Mouse (Mus musculus) forebrain, postnatal 0 days (tissue): ENCODE data around the gene Tfip11. TPM values are rescaled to one million over a fixed set of nuclear protein-coding genes. Genes with fewer than 3 reads are reported as not detected.
"Not testable (repeated sequence)": the region's sequence is repeated elsewhere in the genome, so short reads cannot be mapped to it uniquely, and the experiment has no call there.

Source experiments
- ATAC-seq: fragments of 200-750 bp; cut with Nextera tagmentation; 2 replicates; pipeline ENCODE4 v1.8.0; 2017; ENCODE audit warnings: mild to moderate bottlenecking, moderate library complexity
- DNase-seq: peaks from one replicate; pipeline ENCODE4 v3.0.0-alpha.2; 2015
- H3K27ac ChIP-seq: fragments of 300-500 bp; sonication (generic); 2 replicates; pipeline ENCODE4 v1.5.1; 2014; ENCODE audit warnings: low read depth, mild to moderate bottlenecking, antibody characterized with exemption, low read length, moderate library complexity, mixed read lengths
- H3K27me3 ChIP-seq: fragments of 300-500 bp; sonication (generic); 2 replicates; pipeline ENCODE4 v1.6.1; 2014; ENCODE audit warnings: mild to moderate bottlenecking, low read length, mixed read lengths; ENCODE audit not compliant: insufficient read depth
- H3K36me3 ChIP-seq: fragments of 300-500 bp; sonication (generic); 2 replicates; pipeline ENCODE4 v1.6.1; 2014; ENCODE audit warnings: mild to moderate bottlenecking, moderate library complexity; ENCODE audit not compliant: insufficient read depth
- H3K4me1 ChIP-seq: fragments of 300-500 bp; sonication (generic); 2 replicates; pipeline ENCODE4 v1.6.1; 2014; ENCODE audit warnings: antibody characterized with exemption; ENCODE audit not compliant: insufficient read depth
- H3K4me2 ChIP-seq: fragments of 300-500 bp; sonication (generic); 2 replicates; pipeline ENCODE4 v1.6.1; 2014; ENCODE audit warnings: low read depth, mild to moderate bottlenecking, moderate library complexity
- H3K4me3 ChIP-seq: fragments of 300-500 bp; sonication (generic); 2 replicates; pipeline ENCODE4 v1.5.1; 2014; ENCODE audit warnings: low read depth, low read length, mixed read lengths
- H3K9ac ChIP-seq: fragments of 300-500 bp; sonication (generic); 2 replicates; pipeline ENCODE4 v1.6.1; 2014; ENCODE audit warnings: mild to moderate bottlenecking
- H3K9me3 ChIP-seq: fragments of 300-500 bp; sonication (generic); 2 replicates; pipeline ENCODE4 v1.6.1; 2016; ENCODE audit warnings: low read length
- CTCF ChIP-seq: sonication (generic); IDR thresholded peaks from 2 replicates; pipeline ENCODE4 v1.5.1; 2016; ENCODE audit warnings: antibody characterized with exemption, control low read depth, low read depth
- WGBS: fragments of 180-500 bp; shearing (Covaris S2); extraction: QIAGEN DNeasy Blood & Tissue Kit; methylation state at CpG from one replicate; pipeline ENCODE4 v1.1.7; 2014; 5-methylcytosine and 5-hydroxymethylcytosine counted together
- polyA plus RNA-seq: library from polyadenylated mRNA; unstranded; fragments of >200 nt; fragmentation: Nextera tagmentation; extraction: Ambion mirVana; gene quantifications from 2 replicates; pipeline ENCODE4 v1.2.1, GENCODE M21; 2015
- total RNA-seq: library from RNA; depleted of rRNA; stranded (reverse); fragments of >200 nt; gene quantifications from 2 replicates; pipeline ENCODE4 v1.2.3, GENCODE M21; 2014

Gene Tfip11
- total and polyA plus RNA-seq, 2 experiments from 2014 or later: 20.8 to 26.9 TPM

DNA sequence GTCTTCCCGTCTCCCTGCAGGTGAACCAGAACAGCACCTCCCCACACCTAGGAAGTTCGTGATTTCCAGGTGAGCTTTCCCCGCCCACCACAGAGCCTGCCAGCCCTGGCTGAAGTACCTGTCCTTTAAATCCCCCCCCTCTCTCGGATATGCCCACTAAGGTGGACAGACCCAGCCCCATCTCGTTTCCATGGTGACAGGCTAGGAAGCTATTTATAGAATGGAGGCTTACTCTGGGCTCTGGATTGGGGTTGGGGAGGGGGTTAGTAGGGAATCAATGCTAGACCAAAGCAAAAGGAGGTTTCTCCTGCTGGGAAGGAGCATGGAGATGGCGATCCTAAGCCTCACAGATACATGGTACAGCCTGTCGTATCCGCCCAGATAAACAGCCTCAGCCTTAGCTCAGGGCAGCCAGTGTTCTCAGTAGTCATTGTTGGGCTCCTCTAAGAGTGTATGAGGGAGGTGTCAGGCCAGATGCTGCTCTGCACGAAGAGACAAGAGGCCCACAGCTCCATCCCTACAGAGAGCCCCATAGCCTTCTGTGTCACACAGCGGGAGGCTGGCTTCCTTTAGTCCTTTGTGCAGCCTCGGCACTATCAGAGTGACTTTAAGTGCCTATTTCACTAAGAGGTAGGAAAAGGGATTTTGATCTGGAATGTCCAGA lies 12.8 kb upstream of the Tfip11 start:
- 51% methylated on average over 11 of the region's 11 CpGs for WGBS
- no peak for TF ChIP-seq CTCF
- peak overlapping the region; percentile 45; the same call in 1 of the 2 replicates for H3K27ac ChIP-seq
- H3K4me1 ChIP-seq: no peaks in the 10 kb centered on the region
- no peak overlapping the region for H3K9ac ChIP-seq
- H3K4me2 ChIP-seq: no peak overlapping the region
- ATAC-seq (peak; percentile 72), DNase-seq (peak; percentile 35)
- H3K4me3 ChIP-seq: no peak overlapping the region
- no peaks in the 10 kb centered on the region for H3K9me3 ChIP-seq
- no peaks in the 10 kb centered on the region for H3K27me3 ChIP-seq
- peaks cover 39% of the 10 kb centered on the region for H3K36me3 ChIP-seq

DNA sequence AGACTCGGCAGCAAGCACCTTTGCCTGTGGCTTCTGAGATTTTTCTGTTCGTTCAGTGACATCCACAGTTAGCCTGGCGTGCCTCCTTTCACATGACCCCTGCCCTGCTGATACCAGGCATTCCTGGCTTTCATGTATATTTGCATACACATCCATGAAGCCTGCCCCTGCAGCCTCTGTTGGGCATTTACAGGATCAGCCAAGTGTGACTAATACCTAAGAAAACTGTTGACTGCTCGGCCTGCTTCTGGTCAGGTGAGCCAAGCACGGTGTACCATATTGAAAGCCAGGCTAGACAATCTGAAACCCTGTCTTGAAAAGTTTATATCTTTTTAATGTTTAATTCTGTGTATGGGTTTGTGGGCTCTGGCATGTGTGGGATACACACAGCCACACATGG lies 9.7 kb upstream of the Tfip11 start:
- Histone ChIP-seq H3K9me3 (no peaks in the 10 kb centered on the region), H3K9ac (no peak overlapping the region), H3K4me2 (no peak overlapping the region), H3K4me1 (no peaks in the 10 kb centered on the region), H3K27ac (no peak overlapping the region), H3K27me3 (no peaks in the 10 kb centered on the region), H3K36me3 (peaks cover 15% of the 10 kb centered on the region; the same call in 1 of the 2 replicates), H3K4me3 (no peak overlapping the region)
- whole genome bisulfite sequencing: 69% methylated on average over 5 of the region's 5 CpGs
- ATAC-seq (no peak), DNase-seq (no peak)
- TF ChIP-seq CTCF: no peak

DNA sequence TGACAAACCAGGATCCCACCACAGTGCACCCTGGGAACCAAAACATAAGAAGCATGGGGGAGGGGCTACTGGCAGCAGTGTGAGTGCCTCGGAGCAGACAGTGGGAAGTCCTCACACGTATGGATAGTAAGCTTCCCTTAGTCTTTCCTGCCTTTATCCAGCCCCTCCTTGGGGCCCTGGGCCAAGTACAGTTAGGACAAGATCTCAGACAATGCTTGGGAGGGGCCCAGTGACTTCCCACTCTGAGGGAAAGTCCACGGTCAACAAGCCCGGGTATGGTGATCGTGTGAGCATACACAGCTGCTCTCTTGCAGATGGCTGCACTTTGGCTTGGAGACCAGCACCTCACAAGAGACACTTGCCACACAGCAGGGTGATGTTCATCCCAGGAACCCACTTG lies 8.8 kb upstream of the Tfip11 start:
- ATAC-seq (no peak), DNase-seq (no peak)
- no peaks in the 10 kb centered on the region for H3K27me3 ChIP-seq
- TF ChIP-seq CTCF: no peak
- no peaks in the 10 kb centered on the region for H3K4me1 ChIP-seq
- no peaks in the 10 kb centered on the region for H3K9me3 ChIP-seq
- 68% methylated on average over 5 of the region's 5 CpGs for WGBS
- no peak overlapping the region for H3K4me3 ChIP-seq
- no peak overlapping the region for H3K27ac ChIP-seq
- no peak overlapping the region for H3K9ac ChIP-seq
- H3K4me2 ChIP-seq: no peak overlapping the region
- peaks cover 12% of the 10 kb centered on the region; the same call in 1 of the 2 replicates for H3K36me3 ChIP-seq

DNA sequence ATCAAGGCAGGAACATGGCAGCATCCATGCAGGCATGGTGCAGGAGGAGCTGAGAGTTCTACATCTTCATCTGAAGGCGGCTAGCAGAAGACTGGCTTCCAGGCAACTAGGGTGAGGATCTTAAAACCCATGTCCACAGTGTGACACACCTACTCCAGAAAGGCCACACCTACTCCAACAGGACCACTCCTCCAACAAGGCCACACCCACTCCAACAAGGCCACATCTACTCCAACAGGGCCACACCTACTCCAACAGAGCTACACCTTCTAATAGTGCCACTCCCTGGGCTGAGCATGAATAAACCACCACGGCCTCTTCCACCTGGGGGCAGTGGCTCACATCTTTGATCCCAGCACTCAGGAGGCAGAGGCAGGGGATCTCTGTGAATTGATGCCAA lies 6.8 kb upstream of the Tfip11 start:
- WGBS: 66% methylated on average over 2 of the region's 2 CpGs

DNA sequence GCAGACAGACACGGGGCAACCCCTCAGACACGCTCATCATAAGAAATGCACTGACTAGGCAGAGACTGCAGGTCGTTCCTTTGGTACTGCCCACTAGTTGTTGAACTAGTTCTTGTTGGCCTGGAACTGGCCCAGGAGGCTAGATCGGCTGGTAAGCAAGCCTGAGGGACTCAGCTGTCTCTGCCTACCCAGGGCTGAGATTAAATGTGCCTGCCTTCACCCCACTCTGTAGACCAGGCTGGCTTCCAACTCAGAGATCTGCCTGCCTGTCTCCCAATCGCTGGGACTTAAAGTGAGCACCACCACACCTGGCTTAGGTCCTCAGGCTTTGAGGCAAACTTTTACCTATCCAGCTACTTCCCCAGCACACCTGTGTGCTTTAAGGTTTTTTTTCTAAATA lies 5.8 kb upstream of the Tfip11 start:
- no peaks in the 10 kb centered on the region for H3K4me1 ChIP-seq
- H3K4me3 ChIP-seq: no peak overlapping the region
- H3K9me3 ChIP-seq: no peaks in the 10 kb centered on the region
- ATAC-seq: no peak
- no peak for DNase-seq
- no peak for TF ChIP-seq CTCF
- no peak overlapping the region for H3K4me2 ChIP-seq
- H3K36me3 ChIP-seq: peaks cover 2% of the 10 kb centered on the region; the same call in 1 of the 2 replicates
- no peak overlapping the region for H3K27ac ChIP-seq
- no peaks in the 10 kb centered on the region for H3K27me3 ChIP-seq
- no peak overlapping the region for H3K9ac ChIP-seq
- WGBS: 71% methylated on average over 5 of the region's 5 CpGs

More for the DNA sequence above, 6.8 kb upstream of the Tfip11 start:
- not testable (repeated sequence) for H3K9me3 ChIP-seq, H3K9ac ChIP-seq, DNase-seq, H3K4me2 ChIP-seq, ATAC-seq, H3K27me3 ChIP-seq, H3K27ac ChIP-seq, H3K4me1 ChIP-seq, H3K36me3 ChIP-seq, H3K4me3 ChIP-seq

DNA sequence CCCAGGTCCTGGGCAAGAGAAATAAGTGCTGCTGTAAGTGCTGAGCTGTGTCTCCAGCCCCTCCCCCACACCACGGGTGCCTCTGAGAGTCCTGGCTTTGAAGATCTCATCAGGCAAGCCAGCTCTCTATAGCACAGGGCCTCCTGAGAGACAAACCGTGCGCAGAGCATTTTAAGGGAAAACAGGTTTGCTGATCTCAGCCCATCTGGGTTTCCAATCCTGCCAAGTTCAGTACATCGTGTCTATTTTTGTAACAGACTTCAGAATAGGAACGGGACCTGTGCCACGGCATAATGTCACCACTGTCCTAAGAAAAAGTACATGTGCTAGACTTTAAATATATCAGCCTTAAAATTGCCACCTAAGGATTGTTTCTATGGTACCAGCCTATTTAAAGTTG lies 5.2 kb upstream of the Tfip11 start:
- Histone ChIP-seq H3K4me2 (no peak overlapping the region), H3K4me3 (no peak overlapping the region), H3K4me1 (no peaks in the 10 kb centered on the region), H3K36me3 (no peaks in the 10 kb centered on the region), H3K9ac (no peak overlapping the region), H3K9me3 (no peaks in the 10 kb centered on the region), H3K27me3 (no peaks in the 10 kb centered on the region), H3K27ac (no peak overlapping the region)
- ATAC-seq (peak; percentile 78), DNase-seq (peak; percentile 81)
- TF ChIP-seq CTCF: no peak
- WGBS: 65% methylated on average over 6 of the region's 6 CpGs

DNA sequence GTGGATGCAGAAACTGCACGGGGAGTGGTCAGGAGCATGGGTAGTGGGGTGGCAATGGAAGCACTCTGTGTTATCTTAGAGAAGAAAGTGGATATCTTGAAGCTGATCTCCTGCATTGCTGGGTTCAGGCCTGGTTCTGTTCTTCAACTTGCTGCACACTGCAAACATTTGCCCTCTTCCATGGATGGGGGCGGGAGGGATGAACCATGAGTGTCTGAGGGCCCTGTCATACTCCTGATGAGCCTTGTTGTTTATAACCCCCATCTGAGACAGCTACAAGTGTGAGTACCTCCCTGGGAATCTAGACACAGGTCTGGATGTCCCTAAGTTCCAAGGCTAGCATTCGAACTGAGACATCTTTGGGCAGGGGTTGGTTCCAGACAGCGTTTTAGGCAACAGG lies 4.8 kb upstream of the Tfip11 start:
- H3K27ac ChIP-seq: no peak overlapping the region
- H3K4me2 ChIP-seq: no peak overlapping the region
- no peaks in the 10 kb centered on the region for H3K9me3 ChIP-seq
- H3K27me3 ChIP-seq: no peaks in the 10 kb centered on the region
- H3K4me3 ChIP-seq: no peak overlapping the region
- H3K9ac ChIP-seq: no peak overlapping the region
- no peak for DNase-seq
- 63% methylated on average over 4 of the region's 4 CpGs for WGBS
- TF ChIP-seq CTCF: no peak
- H3K36me3 ChIP-seq: no peaks in the 10 kb centered on the region
- no peaks in the 10 kb centered on the region for H3K4me1 ChIP-seq
- no peak for ATAC-seq
